Mouse (Mus musculus) left cerebral cortex, adult 11 months (tissue): Measurements from ENCODE around the gene D17H6S53E.

Experiments used
- DNase-seq: peaks from one replicate; pipeline ENCODE4 v3.0.0; 2022; ENCODE audit warnings: low spot score

Gene D17H6S53E

GRCm38 (mm10) chr17:35162121-35162520 lies 35.9 kb downstream of the D17H6S53E start:
- DNase-seq: no peak

DNA sequence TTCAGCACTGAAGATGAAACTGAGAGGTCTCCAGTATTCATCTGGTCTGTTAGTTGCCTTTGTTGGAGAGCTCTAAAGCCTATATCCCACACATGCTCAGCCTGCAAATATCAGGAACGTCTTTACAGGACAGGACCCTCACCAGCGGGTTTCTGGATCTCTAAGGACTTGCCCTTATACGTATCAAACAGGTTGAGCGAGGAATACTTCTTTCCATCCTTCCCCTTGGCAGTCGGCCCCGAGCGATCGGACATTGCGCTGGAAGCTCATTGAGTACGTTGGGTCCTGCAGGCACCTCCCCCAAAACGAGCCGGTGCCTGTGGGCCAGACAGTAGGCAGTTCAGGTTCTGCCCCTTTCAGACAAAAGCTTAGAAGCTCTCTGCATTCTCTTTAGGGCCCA lies 36.6 kb downstream of the D17H6S53E start:
- no peak for DNase-seq

- no peak for DNase-seq
Measured at GRCm38 (mm10) chr17:35163326-35164081, 37.3 kb downstream of the D17H6S53E start.

DNA sequence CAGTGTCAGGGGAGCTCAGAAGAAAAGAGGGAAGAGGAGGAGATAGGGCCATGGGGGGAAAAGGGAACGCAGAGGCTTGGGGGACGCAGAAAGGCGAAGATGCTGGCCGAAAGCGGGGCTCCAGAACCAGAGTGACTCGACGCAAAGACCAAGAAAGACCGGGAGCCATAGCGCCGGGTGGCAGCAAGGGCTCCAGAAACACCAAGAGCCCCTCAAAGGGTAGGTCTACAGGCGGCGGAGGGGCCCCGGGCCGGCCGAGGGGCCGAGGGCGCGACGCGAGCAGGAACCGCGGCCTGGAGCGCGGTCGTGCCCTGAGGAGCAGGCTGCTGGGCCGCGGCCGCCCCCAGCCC lies 38.0 kb downstream of the D17H6S53E start:
- DNase-seq: no peak

- peak; percentile 98 for DNase-seq
Measured at GRCm38 (mm10) chr17:35164568-35165450, 38.6 kb downstream of the D17H6S53E start, which contains the start of gene Prrc2a. Gene Prrc2a, minus strand, starts transcription at chr17:35164897.

- DNase-seq: no peak
Measured at GRCm38 (mm10) chr17:35165451-35166155, 39.4 kb downstream of the D17H6S53E start.

DNA sequence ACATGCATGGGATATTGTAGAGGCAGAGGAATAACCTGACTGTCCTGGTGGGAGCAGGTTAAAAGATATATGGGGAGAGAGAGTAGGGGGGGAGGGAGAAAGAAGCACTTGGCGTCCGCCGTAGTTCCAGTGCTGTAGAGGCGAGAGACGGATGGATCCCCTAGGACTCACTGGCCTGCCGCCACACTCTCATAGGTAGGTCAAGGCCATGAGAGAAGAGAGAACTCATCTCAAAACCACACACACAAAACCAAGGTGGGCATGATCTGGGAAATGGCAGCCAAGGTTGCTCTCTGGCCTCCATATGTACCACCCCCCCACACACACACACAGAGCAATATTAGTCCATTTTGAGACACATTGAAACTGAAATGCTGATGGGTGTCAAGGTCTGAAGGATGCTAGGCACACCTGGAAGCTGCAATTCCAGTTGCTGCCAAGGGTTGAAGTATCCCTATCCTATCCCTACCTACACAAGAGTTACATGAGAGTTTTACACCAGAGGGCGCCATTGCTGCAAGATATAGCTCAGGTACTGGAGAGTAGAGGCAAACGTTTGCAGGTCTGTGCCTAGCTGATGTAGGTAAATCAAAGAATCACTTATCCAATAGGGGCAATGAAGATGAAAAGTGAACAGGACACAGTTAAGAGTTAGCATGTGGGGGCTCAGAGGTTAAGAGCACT lies 40.3 kb downstream of the D17H6S53E start:
- DNase-seq: peak; percentile 71

DNA sequence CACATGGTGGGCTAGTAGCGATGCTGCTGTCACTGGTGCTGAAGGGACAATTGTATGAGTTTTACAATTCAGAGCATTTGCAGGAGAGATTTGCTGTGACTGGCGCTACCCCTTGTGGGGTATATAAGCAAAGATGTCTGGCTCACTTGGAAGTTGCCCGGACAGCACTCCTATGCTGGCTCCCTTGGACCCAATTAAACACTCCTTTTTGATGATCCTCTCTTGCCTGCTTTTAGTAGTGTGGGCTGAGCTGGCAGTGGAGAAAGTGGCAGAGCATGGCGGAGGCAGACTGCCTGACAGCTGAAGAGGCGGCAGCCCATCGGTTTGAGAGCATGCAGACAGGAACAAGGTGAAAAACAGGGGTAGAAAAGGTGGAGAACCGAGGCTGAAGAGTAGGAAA lies 41.6 kb downstream of the D17H6S53E start:
- no peak for DNase-seq

- no peak for DNase-seq
Measured at GRCm38 (mm10) chr17:35168541-35169207, 42.5 kb downstream of the D17H6S53E start.

- DNase-seq: no peak
Measured at GRCm38 (mm10) chr17:35172445-35173234, 46.5 kb downstream of the D17H6S53E start.

- DNase-seq: no peak
Measured at GRCm38 (mm10) chr17:35173329-35173728, 47.2 kb downstream of the D17H6S53E start.

GRCm38 (mm10) chr17:35174201-35174977 lies 48.2 kb downstream of the D17H6S53E start:
- no peak for DNase-seq

DNA sequence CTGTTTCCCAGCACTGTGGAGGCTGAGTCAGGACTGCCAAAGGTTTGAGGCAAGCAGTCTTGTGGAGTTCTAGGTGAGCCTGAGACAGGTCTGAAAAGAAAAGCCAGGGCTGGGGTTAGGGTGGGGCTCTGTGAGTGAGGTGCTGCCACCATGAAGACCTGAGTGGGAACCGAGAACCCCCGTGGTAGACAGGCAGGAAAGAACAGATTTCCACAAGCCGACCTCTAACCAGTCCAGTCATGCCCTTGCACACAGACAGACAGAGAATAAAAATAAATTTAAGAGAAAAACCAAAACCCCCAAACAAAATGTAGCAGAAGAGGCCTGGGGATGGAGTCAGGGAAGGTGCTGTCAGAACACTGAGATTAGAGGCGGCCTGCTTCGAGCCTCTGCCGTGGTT lies 49.2 kb downstream of the D17H6S53E start:
- DNase-seq: no peak

GRCm38 (mm10) chr17:35175968-35176367 lies 49.8 kb downstream of the D17H6S53E start, which contains the start of gene Aif1:
Gene Aif1, minus strand, starts transcription at chr17:35176068.
- no peak for DNase-seq
